Mouse (Mus musculus): Measurements from ENCODE around the gene Nfu1. TPM values are rescaled to one million over a fixed set of nuclear protein-coding genes. Genes with fewer than 3 reads are reported as not detected.

Gene Nfu1
- total RNA-seq (2021), result 74.2 and 76.8 TPM in 2 replicates
- long read RNA-seq, transcript Nfu1-202 (8 exons, 950 nt), result major isoform, 55 of 79 reads
- long read RNA-seq, transcript Nfu1-201 (8 exons, 948 nt), result minor isoform, 11 of 79 reads
- long read RNA-seq, partial matches to known transcripts, result 5 of 79 reads
- long read RNA-seq, other reads (novel, unspliced or antisense), result 5 of 79 reads

DNA sequence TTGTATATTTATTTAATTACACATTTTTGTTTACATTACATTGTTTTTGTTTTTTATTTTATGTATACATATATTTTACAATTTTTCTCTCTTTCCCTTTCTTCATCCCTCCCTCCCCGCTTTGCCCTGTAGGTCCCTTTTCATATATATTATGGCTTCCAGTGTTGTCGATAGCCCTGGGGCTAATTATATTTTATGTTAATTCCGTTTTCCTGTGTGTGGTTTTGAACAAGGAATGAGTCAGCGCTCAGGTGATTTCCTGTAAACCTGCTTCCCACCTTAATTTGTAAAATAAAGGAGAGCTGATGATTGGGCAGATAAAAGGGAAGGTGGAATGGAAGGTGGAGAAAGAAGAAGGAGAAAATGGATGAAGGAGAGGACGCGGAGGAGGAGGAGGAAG lies at the start of gene Nfu1:
Nfu1 (plus strand) TSS at position 350 of the 400 bp plus-strand sequence.
- DNase-seq, result no peak

DNA sequence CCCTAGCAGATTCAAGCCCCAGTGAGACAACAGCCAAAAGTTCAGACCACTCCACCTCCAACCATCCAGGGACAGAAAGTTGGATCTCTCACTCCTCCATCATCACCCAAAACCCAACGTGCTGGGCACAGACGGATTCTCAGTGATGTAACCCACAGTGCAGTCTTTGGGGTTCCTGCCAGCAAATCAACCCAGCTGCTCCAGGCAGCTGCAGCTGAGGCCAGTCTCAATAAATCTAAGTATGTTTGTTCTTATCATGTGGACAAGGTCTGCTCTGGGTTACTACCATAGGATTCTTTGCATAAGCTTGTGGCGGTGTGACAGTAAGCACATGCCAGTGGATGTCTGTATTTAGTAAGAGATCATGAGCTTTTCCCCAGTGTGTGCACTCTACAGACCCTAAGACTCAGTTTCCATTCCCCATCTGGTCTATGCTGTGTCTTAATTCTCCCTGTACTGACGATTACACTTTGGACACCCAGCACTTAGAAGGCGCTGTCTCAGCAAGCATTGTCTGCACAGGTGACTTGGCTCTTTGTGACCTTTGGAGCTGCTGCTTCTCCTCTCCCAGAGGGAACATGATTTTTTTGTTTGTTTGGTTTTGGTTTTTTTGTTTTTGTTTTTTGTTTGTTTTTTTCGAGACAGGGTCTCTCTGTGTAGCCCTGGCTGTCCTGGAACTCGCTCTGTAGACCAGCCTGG lies 44.9 kb upstream of the Nfu1 start:
- no peak for DNase-seq

DNA sequence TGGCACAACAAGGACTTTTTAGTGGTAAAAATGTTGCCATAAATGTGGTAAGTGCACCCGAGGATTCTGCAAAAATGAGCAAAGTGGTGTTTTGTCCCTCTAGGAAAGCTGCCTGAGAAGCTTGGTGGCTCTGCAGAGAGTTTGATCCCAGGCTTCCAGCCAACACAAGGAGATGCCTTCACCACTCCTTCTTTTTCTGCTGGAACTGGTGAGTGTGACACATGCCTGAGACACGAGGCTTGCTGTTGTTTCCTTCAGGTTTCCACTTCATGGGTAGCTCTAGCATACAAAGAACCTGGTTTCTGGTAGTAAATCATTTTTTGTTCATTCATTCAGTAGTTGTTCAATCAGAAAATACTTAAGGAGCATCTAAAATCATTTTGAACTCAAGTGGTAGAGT lies 41.9 kb upstream of the Nfu1 start:
- DNase-seq, result no peak

DNA sequence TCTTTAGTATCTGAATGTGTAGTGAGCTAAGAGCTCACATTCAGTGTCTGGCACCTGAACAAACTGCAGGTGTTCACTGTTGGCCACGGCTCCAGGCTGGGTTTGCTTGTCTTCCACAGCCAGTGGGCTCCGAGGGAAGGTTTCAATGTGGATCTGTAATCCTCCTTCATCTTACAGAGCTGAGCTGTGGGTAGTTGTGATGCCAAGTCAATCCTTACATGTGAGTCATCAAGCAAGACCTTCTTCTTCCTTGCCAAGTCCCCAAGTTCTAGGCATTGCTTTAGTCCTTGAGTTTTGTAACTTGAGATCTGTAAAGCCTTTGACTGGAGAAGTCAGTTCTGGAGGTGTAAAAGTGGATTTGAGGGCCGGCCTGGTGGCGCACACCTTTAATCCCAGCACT lies 35.1 kb upstream of the Nfu1 start:
- DNase-seq, result no peak

DNA sequence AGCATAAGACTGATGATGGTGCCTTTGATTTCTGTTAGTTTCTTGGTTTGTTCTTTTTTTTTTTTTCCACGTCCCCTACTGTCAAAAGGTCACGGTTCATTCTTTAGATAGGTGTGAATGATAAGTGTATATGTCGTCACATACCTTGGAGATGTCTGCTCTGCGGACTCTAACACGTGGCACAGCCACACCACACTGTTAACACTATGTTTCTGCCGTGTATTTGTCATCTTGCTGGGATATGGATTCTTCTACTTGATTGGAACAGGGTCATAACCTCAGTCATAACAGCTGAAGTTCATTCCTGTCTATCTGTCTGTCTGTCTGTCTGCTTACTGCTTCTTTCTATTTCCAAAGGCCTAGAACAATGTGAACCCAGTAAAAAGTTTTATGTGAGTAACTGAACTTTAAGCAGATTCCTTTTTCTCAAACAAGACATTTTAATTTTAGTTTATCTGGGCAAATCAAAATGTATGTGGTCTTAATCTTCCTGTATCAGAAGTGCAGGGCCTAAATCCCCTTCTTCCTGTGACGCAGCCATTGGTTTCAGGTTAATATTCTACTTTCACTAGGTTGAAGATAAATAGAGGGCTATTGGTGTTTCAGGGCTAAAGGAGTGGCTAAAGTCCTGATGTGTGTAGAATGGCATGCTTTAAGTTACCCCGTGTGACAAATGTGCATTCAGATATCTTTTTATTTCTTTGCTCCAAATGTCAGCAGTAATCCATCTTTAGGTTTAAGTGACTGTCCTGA lies 30.7 kb upstream of the Nfu1 start:
- DNase-seq, result no peak

DNA sequence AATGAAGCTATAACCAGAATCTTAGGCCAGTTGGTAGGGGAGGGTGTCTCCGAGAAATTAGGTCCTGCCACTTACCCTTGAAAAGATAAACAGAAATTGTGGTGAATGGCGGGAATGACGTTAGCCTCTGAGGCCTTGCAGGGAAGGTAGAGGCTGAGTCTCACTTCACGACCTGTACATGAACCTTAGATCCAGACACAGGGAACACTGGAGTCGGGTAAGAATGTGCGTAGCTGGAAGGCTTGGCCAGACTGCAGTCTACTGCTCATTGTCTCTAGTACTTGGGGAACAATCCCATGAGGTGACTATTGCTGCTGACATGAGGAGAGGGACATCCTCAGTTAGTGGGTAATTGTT lies 30.1 kb upstream of the Nfu1 start:
- DNase-seq, result no peak

DNA sequence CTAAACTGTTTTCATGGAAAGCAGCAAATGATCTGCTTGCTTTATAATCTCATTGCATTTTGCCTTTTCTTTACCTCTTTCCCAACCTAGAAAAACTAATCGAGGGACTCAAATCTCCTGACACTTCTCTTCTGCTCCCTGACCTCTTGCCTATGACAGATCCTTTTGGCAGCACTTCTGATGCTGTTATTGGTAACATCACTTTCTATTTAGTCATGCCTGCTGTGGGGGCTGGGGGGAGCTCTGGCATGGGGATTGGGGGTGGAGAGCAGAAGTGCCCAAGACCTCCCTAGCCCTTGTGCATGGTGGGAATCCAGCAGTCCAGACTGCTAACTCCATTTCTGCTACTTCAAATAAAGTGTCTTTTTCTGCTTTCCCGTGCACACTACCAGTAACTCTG lies 27.8 kb upstream of the Nfu1 start:
- DNase-seq, result no peak

DNA sequence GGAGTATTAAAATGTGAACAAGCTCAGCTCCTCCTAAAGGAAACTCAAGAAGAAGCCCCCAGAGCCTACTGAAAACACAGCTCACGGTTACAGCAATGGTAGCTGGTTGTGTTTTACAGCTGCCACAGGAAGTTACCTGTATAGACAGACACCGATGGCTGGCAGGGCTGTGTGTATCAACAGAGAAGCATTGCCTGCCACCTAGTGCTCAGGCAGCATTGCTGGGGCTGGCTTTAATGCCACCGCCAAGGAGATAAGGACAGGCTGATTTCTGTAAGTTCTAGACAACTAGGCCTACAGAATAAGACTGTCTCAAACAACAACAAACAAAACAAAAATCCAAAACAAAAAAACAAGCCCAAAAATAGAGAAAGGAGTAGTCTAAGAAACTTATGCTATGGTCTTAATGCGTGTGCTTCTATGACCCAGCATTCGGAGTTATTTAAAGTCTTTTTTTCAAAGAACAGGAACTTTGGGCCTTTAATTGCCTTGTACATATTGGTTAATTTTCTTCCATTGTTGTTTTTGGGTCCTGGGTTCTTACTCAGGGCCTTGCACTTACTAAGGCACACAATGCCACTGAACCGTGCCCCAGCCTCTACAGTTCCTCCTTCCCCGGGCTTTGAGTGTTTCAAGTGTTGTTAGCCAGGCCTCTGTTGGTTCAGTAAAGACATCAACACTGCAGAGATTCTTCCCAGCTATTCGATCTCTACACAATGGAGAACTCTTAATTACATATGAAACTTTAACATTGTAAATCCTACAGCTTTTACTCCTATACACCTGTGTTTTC lies 23.5 kb upstream of the Nfu1 start:
- DNase-seq, result no peak

DNA sequence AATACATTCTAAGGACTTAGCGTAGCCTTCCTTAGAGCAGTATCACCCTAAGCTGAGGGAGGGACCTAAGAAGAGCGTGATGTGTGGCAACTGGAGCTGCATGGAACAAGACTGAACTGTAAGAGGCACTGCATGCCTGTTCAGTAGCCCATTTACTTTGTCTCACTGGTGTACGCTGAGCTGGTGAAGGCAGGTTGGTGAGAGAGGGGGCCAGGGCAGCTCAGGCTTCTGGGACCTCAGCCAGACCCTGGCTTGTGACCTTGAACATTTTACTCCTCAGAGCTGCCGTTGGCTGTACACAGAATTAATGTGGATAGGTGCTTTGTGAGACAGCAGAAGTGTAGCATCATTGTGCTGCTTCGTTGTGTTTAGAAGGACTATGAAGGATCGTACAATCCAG lies 19.5 kb upstream of the Nfu1 start:
- peak; percentile 61 for DNase-seq

DNA sequence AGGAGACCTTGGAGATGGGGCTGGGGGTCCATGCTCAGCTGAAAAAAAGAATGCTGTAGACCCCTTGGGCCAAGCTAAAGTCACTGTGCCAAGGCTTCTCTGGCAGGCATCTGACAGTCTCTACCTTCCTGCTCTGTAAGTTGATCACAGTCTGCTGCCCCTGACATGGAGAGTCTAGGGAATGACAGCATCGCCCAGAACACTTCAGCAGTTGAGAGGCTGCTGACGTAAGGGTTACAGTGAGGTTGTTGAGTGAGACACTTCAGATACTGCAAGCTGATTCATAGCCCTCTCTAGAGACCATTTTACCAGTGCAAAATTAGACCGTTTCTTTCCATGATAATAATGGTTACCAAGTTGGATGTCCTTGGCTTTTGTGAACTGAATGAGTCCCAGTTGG lies 18.0 kb upstream of the Nfu1 start:
- no peak for DNase-seq

DNA sequence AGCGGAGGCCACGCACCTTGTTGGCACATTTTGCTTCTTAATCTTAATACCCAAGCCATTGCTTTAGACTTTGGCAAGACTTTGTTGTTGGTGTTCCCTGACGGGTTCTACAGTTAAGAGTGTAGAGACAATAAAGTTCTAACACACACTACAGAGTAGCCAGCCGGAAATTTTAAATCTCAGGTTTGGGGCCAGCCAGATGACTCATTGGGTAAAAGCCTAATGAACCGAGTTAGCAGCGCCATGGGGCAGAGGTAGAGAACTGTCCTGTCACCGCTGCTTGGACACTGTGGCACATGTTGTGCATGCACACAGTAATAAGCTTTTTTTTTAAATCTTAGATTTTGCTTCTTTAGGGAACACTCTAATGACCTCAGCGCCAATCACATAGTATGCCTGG lies 16.7 kb upstream of the Nfu1 start:
- no peak for DNase-seq

DNA sequence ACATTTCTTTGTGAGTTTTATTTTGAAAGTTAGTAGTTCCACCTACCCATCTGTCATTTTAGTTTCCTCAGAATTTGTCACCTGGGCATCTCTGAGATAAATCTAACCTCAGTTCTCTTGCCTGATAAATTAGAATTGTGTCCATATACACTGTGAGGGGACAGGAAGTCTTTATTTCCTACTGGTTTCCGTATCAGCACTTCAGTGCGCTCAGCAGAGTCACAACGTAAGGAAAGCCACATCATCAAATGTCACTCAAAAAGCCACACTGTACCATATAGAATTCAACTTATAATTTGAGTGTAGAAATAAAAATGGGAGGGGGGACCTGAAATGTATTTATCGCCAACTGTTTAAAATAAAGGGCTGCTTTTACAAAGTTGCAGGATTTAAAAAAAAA lies 14.8 kb upstream of the Nfu1 start:
- no peak for DNase-seq

DNA sequence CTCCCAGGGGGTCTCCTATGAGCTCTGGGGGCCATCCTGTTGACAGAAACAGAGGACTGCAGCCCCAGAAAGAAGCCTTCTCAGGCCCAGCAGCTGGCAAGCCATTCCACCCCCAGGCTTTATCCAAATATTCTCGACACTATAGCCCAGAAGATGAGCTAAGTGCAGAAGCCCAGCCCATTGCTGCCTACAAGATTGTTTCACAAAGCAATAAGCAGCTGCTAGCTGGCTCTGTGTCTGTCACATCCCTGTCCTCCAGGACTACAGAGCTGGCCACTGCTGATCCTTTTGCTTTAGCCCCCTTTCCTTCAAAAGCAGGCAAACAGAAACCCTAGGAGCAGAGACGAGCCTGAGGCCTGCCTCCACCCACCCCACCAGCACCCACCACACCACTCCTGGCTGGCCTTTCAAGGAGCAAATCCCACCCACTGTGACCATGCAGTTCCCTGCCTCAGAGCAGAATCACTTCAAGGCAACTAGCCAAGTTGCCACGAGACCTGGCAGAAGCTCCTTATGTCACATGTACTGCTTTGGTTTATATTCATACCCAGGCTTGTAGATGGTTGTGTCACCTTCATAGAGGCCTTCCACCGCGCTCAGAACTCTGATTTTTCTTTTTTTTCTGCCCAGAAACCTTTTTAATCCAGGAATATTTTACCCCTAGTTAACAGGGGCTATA lies 12.3 kb upstream of the Nfu1 start:
- DNase-seq, result no peak

DNA sequence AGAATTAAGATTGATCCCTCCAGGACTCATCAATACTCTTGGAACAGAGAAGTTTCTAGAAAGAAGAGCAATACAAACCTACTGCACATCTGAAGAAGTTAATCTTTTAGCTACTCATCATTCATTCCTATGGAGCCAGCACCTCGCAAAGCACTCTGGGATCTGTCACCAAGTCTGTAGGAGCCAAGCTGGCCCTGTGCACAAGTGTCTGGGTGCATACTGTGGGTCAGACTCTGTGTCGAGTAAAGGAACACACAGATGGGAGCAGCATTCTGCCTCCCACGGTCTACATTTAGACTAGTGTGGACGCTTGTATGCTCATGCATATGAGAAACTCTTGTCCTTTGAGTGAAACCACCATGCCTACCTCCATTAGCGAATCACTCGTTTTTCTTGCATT lies 11.7 kb upstream of the Nfu1 start:
- DNase-seq, result no peak

DNA sequence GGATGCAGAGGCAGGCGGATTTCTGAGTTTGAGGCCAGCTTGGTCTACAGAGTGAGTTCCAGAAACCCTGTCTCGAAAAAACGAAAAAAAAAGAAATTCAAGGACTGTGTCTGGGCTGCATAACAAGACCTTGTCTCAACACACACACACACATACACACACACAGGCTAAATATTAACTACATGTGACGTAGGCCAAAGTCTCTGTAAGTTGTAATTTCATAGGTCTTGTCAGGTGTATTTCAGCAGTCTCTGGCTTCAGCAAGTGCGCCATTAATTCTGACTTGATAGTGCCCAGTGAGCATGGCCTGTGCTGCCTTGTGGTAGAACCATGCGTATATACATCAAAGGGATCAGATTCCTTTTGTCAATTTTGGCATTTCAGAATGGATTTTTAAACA lies 7.0 kb upstream of the Nfu1 start:
- no peak for DNase-seq

DNA sequence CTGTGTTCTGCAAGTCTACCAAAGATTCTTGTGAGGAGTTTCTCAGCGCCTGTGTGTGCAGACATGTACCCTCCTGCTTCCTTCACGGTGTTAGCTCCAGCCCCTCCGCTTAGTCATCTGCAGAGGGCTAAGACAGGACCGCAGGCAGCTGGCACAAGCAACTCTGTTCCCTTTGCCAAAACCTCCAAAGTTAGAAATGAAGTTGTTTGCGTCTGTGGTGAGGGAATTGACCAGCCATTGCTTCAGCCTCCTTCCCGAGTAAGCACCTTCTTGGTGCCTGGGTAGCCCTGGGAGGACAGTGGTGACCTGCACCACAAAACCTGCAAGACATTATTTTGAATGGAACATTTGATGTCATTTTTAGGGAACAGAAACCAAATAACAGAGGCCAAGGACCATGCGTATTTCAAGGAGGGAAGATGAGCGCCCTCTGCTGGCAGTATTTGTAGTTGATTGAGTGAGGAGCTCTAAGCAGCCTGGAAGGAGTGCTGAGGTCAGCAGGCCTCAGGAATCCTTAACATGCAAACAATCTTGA lies 6.4 kb upstream of the Nfu1 start:
- DNase-seq, result peak; percentile 79

DNA sequence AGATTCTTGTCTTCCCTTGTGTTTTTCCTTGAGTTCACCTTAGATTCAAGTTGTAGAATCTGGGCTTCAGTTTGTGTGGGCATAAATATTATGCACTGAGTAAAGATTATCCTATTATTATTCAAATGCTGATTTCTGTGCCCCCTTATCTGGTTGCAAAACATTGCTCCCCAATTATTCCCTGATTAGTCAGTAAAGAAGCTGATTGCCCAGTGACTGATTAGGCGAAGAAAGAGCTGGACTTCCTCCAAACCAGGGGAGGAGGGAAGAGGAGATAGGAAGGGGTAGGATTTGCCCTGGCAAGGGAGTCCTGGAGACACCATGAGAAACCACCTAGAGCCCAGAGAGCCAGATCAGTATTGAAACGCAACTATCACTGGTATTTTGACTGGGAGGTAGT lies 4.9 kb upstream of the Nfu1 start:
- no peak for DNase-seq

DNA sequence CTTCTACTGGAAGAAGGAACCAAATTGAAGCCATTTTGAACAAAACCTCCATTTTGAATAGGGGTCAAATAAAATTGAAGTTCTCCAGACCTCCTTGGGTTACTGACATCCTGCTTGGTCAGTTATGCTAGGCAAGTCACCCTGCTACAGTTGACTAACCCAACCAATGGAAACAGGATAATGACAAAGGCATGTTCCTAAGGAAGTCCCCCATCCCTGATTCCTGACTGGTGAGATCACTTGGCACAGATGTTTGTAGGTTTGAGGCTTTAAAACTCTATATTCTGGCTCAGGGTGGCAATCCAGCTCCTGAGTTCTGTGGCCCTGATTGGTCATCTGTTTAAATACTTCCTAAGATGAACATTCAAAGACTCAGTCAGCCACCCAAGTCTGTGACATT lies 3.5 kb upstream of the Nfu1 start:
- DNase-seq, result no peak

DNA sequence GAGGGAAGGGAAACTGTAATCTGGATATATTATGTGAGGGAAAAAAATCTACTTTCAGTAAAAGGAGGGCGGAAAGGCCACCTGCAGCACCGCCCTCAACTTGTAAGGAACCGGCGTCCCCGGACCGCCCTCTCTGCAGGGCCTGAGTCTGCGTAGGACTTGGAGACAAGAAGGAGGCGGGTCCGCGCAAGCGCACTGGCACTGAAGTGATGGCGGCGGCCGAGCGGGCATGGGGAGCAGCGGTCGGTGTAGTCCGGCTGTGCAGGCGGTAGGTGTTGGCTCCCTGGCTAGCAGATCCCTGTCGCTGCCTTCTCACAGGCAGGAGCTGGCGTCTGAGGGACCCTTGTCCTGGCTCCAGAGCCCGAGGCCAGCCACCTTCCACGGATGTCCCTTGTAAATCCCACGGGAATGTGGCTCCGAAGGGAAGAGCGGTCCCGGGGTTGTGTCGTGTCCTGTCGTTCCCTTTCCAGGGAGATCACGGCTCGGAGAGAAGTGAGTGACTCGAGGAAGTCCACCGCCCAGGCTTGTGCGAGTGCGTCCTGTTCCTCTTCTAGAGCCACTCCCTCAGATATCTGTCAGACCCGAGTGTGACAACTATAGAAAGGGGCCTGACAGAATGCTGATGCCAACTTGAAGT lies 774 bp downstream of the Nfu1 start:
- DNase-seq, result peak; percentile 98

DNA sequence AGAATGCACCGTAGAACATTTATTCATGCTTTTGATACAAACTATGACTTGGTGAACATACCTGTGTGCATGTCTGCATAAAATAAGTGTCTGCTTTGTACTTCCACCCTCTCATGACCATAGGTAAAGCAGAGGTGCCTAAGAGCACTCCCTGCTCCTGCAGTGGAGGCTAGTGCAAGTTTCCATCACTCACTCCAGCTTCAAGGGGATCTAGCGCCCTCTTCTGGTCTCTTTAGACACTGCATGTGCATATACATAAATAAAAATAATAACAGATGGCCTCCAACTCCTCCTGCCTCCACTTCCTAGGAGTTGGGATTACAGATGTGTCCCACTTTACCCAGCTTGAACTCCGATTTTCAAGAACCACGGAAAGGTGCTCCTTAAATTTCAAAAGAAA lies 7.9 kb downstream of the Nfu1 start:
- no peak for DNase-seq

DNA sequence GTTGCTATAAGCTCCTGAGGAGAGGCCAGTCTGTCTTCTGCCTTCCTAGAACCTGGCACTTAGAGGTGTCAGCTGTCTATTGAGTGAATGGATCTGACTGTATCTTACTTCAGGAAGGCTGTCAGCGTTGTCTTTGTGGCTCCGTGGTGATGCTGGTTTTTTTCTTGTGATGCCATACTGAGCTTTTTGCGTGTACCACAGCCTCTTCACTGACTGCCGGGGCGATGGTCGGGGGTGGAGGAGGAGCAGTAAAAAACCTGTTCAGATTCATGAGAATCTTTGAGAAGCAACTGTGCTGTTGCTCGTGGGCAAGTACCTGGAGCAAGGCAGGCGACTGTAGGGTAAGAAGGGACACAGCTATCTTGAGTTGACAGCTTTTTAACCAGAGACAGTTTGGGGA lies 9.8 kb downstream of the Nfu1 start:
- DNase-seq, result no peak

DNA sequence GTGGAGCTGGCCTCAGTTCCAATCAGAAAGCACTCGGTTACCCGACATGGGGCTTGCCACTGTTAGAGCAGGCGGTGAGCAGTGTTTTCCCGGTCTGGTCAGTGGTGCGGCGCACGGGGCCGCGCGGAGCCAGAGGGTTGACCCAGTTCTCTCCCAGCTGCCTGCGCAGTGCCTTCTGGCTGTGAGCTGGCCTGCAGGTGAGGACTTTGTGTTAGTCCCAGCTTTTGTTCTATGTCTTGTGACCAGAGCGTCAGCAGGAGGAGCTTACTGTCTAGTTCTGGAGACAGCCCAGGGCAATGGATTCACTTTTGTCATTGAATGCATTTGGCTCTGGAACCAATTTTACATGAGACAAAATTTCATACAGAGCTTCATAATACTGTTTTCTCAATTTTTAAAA lies 12.8 kb downstream of the Nfu1 start:
- no peak for DNase-seq
